Mouse (Mus musculus) C2C12 (cell line): ENCODE measurements around the gene Nectin1. TPM values are rescaled to one million over a fixed set of nuclear protein-coding genes. Genes with fewer than 3 reads are reported as not detected.

Source experiments
- H3K27me3 ChIP-seq: one replicate; pipeline ENCODE4 v1.6.1; 2011; ENCODE audit not compliant: control insufficient read depth, insufficient read depth, insufficient read length
- H3K36me3 ChIP-seq: one replicate; pipeline ENCODE4 v1.6.1; 2011; ENCODE audit not compliant: control insufficient read depth, insufficient read depth
- H3K4me3 ChIP-seq: one replicate; pipeline ENCODE4 v1.5.1; 2011; ENCODE audit warnings: mild to moderate bottlenecking, control low read depth; ENCODE audit not compliant: poor library complexity, insufficient read depth, severe bottlenecking
- H3K79me2 ChIP-seq: one replicate; pipeline ENCODE4 v1.6.1; 2011; ENCODE audit not compliant: control insufficient read depth, insufficient read depth
- H3K79me3 ChIP-seq: one replicate; pipeline ENCODE4 v1.6.1; 2011; ENCODE audit warnings: low read depth, control low read depth
- H3ac ChIP-seq: one replicate; pipeline ENCODE3; 2011; ENCODE audit warnings: low read depth; ENCODE audit not compliant: control insufficient read depth, insufficient read length
- CEBPB ChIP-seq: IDR thresholded peaks from one replicate; pipeline ENCODE4 v1.6.1; 2011; ENCODE audit warnings: low read depth, mild to moderate bottlenecking, control low read depth, moderate library complexity
- CTCF ChIP-seq: IDR thresholded peaks from one replicate; pipeline ENCODE4 v1.5.1; 2011; ENCODE audit not compliant: control insufficient read depth, insufficient read depth, insufficient read length
- FOSL1 ChIP-seq: IDR thresholded peaks from one replicate; pipeline ENCODE4 v1.8.0; 2011; ENCODE audit warnings: mild to moderate bottlenecking, low read length; ENCODE audit not compliant: poor library complexity, insufficient read depth, severe bottlenecking
- MAX ChIP-seq: IDR thresholded peaks from one replicate; pipeline ENCODE4 v1.6.1; 2011; ENCODE audit warnings: mild to moderate bottlenecking, control low read depth
- MYOD1 ChIP-seq: IDR thresholded peaks from one replicate; pipeline ENCODE4 v1.6.1; 2011; ENCODE audit warnings: low read depth; ENCODE audit not compliant: control insufficient read depth, insufficient read length
- MYOG ChIP-seq: IDR thresholded peaks from one replicate; pipeline ENCODE4 v1.6.1; 2011; ENCODE audit not compliant: control insufficient read depth, insufficient read length; ENCODE audit errors: extremely low read depth
- USF1 ChIP-seq: IDR thresholded peaks from one replicate; pipeline ENCODE4 v1.6.1; 2011; ENCODE audit warnings: low read depth, mild to moderate bottlenecking, control low read depth, moderate library complexity
- polyA plus RNA-seq: library from polyadenylated mRNA; unstranded; fragments of >200 nt; fragmentation: generic; extraction: Trizol; gene quantifications from one replicate; pipeline ENCODE4 v1.2.1, GENCODE M21; 2012; ENCODE audit warnings: missing spikeins

Gene Nectin1
- polyA plus RNA-seq, 1 experiment = 3.0 TPM

DNA sequence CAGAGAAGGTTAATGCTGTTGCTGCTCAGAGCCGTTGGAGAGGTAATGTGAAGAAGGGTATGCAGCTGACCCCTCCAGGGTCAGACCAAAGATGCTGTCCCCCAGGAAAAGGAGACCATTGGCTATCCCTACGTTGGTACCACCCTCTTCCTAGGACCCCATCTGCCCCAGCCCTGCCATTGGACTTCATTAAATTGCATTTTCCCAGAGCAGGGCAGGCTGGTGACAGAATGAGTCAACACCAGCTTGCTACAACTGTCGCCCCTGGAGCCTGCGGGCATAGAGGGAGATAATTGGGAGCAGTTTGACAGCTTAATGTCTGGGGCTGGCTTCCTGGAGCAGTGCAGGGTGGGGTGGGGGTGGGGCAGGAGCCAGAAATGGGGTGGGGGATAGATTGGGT lies 25.0 kb downstream of the Nectin1 start:
- no peak overlapping the region for H3ac ChIP-seq
- TF ChIP-seq MYOD1 (no peak), MAX (no peak), MYOG (no peak), FOSL1 (no peak), CEBPB (no peak), USF1 (no peak), CTCF (no peak)
- no peak overlapping the region for H3K4me3 ChIP-seq
- no peaks in the 10 kb centered on the region for H3K36me3 ChIP-seq
- H3K79me2 ChIP-seq = no peaks in the 10 kb centered on the region
- H3K27me3 ChIP-seq = no peaks in the 10 kb centered on the region
- no peaks in the 10 kb centered on the region for H3K79me3 ChIP-seq

GRCm38 (mm10) chr9:43769228-43769627 lies 25.4 kb downstream of the Nectin1 start:
- no peak overlapping the region for H3ac ChIP-seq
- H3K27me3 ChIP-seq = no peaks in the 10 kb centered on the region
- H3K79me3 ChIP-seq = no peaks in the 10 kb centered on the region
- H3K36me3 ChIP-seq = no peaks in the 10 kb centered on the region
- H3K4me3 ChIP-seq = no peak overlapping the region
- H3K79me2 ChIP-seq = no peaks in the 10 kb centered on the region
- no peak for TF ChIP-seq FOSL1
- TF ChIP-seq CEBPB = no peak

DNA sequence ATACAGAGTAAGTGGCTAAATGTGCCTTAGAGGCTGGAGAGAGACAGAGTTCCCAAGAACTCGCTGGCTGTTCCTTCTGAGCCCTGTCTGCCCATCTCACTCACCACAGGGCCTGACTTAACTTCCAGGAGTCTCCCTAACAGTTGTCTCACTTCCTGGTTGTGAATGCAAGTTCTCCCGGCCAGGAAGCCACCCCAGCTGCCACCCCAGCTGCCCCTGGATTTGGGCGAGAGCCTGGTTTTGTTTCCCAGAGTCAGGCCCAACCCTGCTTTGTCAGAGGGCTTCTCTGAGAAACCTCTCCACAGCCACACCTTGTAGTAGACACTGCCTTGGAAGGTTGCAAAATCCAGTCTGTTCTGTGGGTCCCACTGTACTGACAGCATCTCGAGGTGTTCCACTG lies 26.2 kb downstream of the Nectin1 start:
- Histone ChIP-seq H3K4me3 (no peak overlapping the region), H3K36me3 (no peaks in the 10 kb centered on the region), H3K79me3 (no peaks in the 10 kb centered on the region), H3ac (no peak overlapping the region), H3K79me2 (no peaks in the 10 kb centered on the region), H3K27me3 (no peaks in the 10 kb centered on the region)
- TF ChIP-seq USF1 (no peak), CTCF (no peak), FOSL1 (no peak), MAX (no peak), CEBPB (no peak), MYOD1 (no peak), MYOG (no peak)

GRCm38 (mm10) chr9:43771041-43771440 lies 27.3 kb downstream of the Nectin1 start:
- no peak for TF ChIP-seq FOSL1
- no peak for TF ChIP-seq MYOD1
- TF ChIP-seq CEBPB = no peak
- no peak for TF ChIP-seq MAX
- no peak for TF ChIP-seq MYOG
- no peak for TF ChIP-seq CTCF
- no peak for TF ChIP-seq USF1

GRCm38 (mm10) chr9:43772460-43772859 lies 28.7 kb downstream of the Nectin1 start:
- no peaks in the 10 kb centered on the region for H3K79me2 ChIP-seq
- no peak for TF ChIP-seq CTCF
- TF ChIP-seq FOSL1 = no peak
- no peak for TF ChIP-seq MYOD1
- TF ChIP-seq MAX = no peak
- no peak for TF ChIP-seq MYOG
- no peak for TF ChIP-seq CEBPB
- TF ChIP-seq USF1 = no peak

More at GRCm38 (mm10) chr9:43771041-43771440, 27.3 kb downstream of the Nectin1 start:
- H3K27me3 ChIP-seq = no peaks in the 10 kb centered on the region
- no peak overlapping the region for H3K4me3 ChIP-seq
- no peak overlapping the region for H3ac ChIP-seq
- peaks cover 2% of the 10 kb centered on the region for H3K79me3 ChIP-seq
- H3K36me3 ChIP-seq = no peaks in the 10 kb centered on the region
- no peaks in the 10 kb centered on the region for H3K79me2 ChIP-seq

GRCm38 (mm10) chr9:43773521-43773920 lies 29.7 kb downstream of the Nectin1 start:
- Histone ChIP-seq H3ac (no peak overlapping the region), H3K27me3 (no peaks in the 10 kb centered on the region), H3K4me3 (no peak overlapping the region), H3K36me3 (no peaks in the 10 kb centered on the region), H3K79me2 (no peaks in the 10 kb centered on the region), H3K79me3 (peaks cover 2% of the 10 kb centered on the region)
- TF ChIP-seq CEBPB = no peak
- no peak for TF ChIP-seq MYOG
- TF ChIP-seq MYOD1 = no peak
- TF ChIP-seq USF1 = no peak
- TF ChIP-seq CTCF = no peak
- TF ChIP-seq FOSL1 = no peak
- TF ChIP-seq MAX = no peak

More at GRCm38 (mm10) chr9:43772460-43772859, 28.7 kb downstream of the Nectin1 start:
- no peaks in the 10 kb centered on the region for H3K36me3 ChIP-seq
- H3K79me3 ChIP-seq = peaks cover 2% of the 10 kb centered on the region
- H3K27me3 ChIP-seq = no peaks in the 10 kb centered on the region
- no peak overlapping the region for H3ac ChIP-seq
- H3K4me3 ChIP-seq = no peak overlapping the region
